Mouse (Mus musculus): ENCODE results near the gene Igfbp1. TPM values are rescaled to one million over a fixed set of nuclear protein-coding genes. Genes with fewer than 3 reads are reported as not detected.

The Igfbp1 gene
- 0.13 TPM in 2 replicates for polyA plus RNA-seq (2014; fragmentation: Nextera tagmentation; extraction: Ambion mirVana)

GRCm38 (mm10) chr11:7197491-7197941 is at the start of gene Igfbp1:
Gene Igfbp1 (plus strand): TSS chr11:7197782.
- Histone ChIP-seq H3K9ac (replicated peaks; ENCODE audit: low read length) (no peak within 1 kb of the TSS), H3K4me1 (ENCODE audit: control insufficient read depth, insufficient read depth, low read length) (peaks cover 7% of the 10 kb centered on the region; the same call in 1 of the 2 replicates), H3K4me2 (ENCODE audit: low read length) (no peak within 1 kb of the TSS), H3K36me3 (ENCODE audit: control insufficient read depth, insufficient read depth, low read length) (no peaks in the 10 kb centered on the region), H3K27me3 (ENCODE audit: control insufficient read depth, insufficient read depth, low read length) (no peaks in the 10 kb centered on the region), H3K27ac (replicated peaks; ENCODE audit: low read depth, low read length) (no peak within 1 kb of the TSS), H3K9me3 (ENCODE audit: control insufficient read depth, low read length) (no peaks in the 10 kb centered on the region), H3K4me3 (replicated peaks; ENCODE audit: low read depth, low read length) (no peak within 1 kb of the TSS)
- WGBS, result 8% methylated on average over 12 of the region's 12 CpGs
- no peak for ATAC-seq (ENCODE audit: low FRiP score, low TSS enrichment)
- no peak for DNase-seq

DNA sequence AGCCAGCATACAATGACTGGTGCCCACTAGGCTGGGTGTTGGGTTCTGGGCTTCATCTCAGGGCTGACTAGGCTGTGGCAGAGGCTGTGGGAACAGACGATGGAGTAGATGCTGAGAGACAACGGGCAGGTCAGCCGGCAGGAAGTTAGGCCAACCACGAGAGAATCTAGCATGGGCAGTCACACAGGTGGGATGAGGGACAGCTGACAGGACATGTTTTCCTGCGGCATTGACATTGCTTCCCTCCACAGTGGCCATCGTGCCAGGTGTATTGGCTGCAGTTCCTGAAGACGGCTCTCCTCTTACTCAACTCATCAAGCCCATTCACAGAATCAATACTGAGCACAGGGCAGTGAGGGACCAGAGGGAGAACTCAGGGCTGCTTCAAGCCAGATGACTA is 49.6 kb upstream of the Igfbp1 start:
- no peak overlapping the region for H3K4me2 ChIP-seq (ENCODE audit: low read length)
- DNase-seq, result no peak
- WGBS, result 92% methylated on average over 7 of the region's 7 CpGs

GRCm38 (mm10) chr11:7149471-7149870 is 48.1 kb upstream of the Igfbp1 start:
- ATAC-seq (ENCODE audit: low FRiP score, low TSS enrichment) (no peak), DNase-seq (no peak)
- Histone ChIP-seq H3K4me2 (ENCODE audit: low read length) (no peak overlapping the region), H3K9me3 (ENCODE audit: control insufficient read depth, low read length) (no peaks in the 10 kb centered on the region), H3K4me3 (replicated peaks; ENCODE audit: low read depth, low read length) (no peak overlapping the region), H3K36me3 (ENCODE audit: control insufficient read depth, insufficient read depth, low read length) (peaks cover 3% of the 10 kb centered on the region; the same call in 1 of the 2 replicates), H3K27ac (replicated peaks; ENCODE audit: low read depth, low read length) (no peak overlapping the region), H3K4me1 (ENCODE audit: control insufficient read depth, insufficient read depth, low read length) (no peaks in the 10 kb centered on the region), H3K9ac (replicated peaks; ENCODE audit: low read length) (no peak overlapping the region), H3K27me3 (ENCODE audit: control insufficient read depth, insufficient read depth, low read length) (no peaks in the 10 kb centered on the region)
- 77% methylated on average over 7 of the region's 7 CpGs for WGBS

More for the DNA sequence above, 49.6 kb upstream of the Igfbp1 start:
- Histone ChIP-seq H3K36me3 (ENCODE audit: control insufficient read depth, insufficient read depth, low read length) (peaks cover 3% of the 10 kb centered on the region; the same call in 1 of the 2 replicates), H3K27ac (replicated peaks; ENCODE audit: low read depth, low read length) (no peak overlapping the region), H3K4me3 (replicated peaks; ENCODE audit: low read depth, low read length) (no peak overlapping the region), H3K9me3 (ENCODE audit: control insufficient read depth, low read length) (no peaks in the 10 kb centered on the region), H3K9ac (replicated peaks; ENCODE audit: low read length) (no peak overlapping the region), H3K27me3 (ENCODE audit: control insufficient read depth, insufficient read depth, low read length) (no peaks in the 10 kb centered on the region), H3K4me1 (ENCODE audit: control insufficient read depth, insufficient read depth, low read length) (no peaks in the 10 kb centered on the region)
- no peak for ATAC-seq (ENCODE audit: low FRiP score, low TSS enrichment)

DNA sequence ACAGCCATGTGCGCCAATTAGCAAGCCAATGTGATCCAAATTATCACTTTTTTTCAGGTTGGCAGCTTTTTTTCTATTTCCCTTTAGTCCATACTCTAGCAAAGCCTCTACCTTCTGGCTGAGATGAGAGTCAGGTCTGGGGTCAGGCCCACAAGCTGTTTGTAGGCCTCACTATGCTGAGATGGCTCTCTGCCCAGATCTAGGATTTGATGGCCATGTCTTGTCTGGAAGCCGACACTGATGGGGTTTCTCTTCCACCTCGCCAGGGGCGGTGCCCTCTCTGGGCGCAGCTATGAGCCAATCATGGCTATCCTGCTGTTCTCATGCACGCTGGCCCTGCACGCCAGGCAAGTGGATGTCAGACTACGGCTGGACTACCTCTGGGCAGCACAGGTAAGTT is 47.1 kb upstream of the Igfbp1 start:
- no peak overlapping the region for H3K9ac ChIP-seq (replicated peaks; ENCODE audit: low read length)
- H3K4me1 ChIP-seq (ENCODE audit: control insufficient read depth, insufficient read depth, low read length), result no peaks in the 10 kb centered on the region
- H3K4me3 ChIP-seq (replicated peaks; ENCODE audit: low read depth, low read length), result no peak overlapping the region
- peak; percentile 24 for DNase-seq
- ATAC-seq (ENCODE audit: low FRiP score, low TSS enrichment), result no peak
- 92% methylated on average over 8 of the region's 8 CpGs for WGBS
- H3K27ac ChIP-seq (replicated peaks; ENCODE audit: low read depth, low read length), result no peak overlapping the region
- H3K36me3 ChIP-seq (ENCODE audit: control insufficient read depth, insufficient read depth, low read length), result no peaks in the 10 kb centered on the region; the same call in 1 of the 2 replicates
- H3K9me3 ChIP-seq (ENCODE audit: control insufficient read depth, low read length), result no peaks in the 10 kb centered on the region
- H3K27me3 ChIP-seq (ENCODE audit: control insufficient read depth, insufficient read depth, low read length), result no peaks in the 10 kb centered on the region
- no peak overlapping the region for H3K4me2 ChIP-seq (ENCODE audit: low read length)

DNA sequence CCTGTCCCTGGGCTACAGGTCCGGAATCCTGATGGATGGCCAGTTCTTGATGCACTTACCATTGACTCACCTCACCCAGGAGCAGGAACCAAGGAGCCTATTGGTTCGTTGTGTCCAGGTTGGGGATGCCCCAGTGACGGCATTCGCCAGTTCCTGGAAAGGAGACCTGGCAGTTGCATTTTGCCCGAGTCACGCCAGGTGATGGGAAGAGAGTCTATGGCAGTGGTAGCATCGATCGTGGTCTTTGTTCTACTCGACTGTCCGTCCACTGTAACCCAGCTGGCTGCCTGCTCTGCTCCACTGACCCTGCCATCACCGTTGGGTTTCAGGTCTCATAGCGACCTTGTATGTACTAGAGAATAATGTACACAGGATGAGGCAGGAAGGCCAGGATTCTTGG is 45.2 kb upstream of the Igfbp1 start:
- no peaks in the 10 kb centered on the region for H3K9me3 ChIP-seq (ENCODE audit: control insufficient read depth, low read length)
- H3K4me1 ChIP-seq (ENCODE audit: control insufficient read depth, insufficient read depth, low read length), result no peaks in the 10 kb centered on the region
- H3K27ac ChIP-seq (replicated peaks; ENCODE audit: low read depth, low read length), result no peak overlapping the region
- DNase-seq, result no peak
- no peaks in the 10 kb centered on the region for H3K36me3 ChIP-seq (ENCODE audit: control insufficient read depth, insufficient read depth, low read length)
- H3K4me3 ChIP-seq (replicated peaks; ENCODE audit: low read depth, low read length), result no peak overlapping the region
- H3K4me2 ChIP-seq (ENCODE audit: low read length), result no peak overlapping the region
- H3K9ac ChIP-seq (replicated peaks; ENCODE audit: low read length), result no peak overlapping the region
- no peaks in the 10 kb centered on the region for H3K27me3 ChIP-seq (ENCODE audit: control insufficient read depth, insufficient read depth, low read length)
- 94% methylated on average over 12 of the region's 12 CpGs for WGBS
- no peak for ATAC-seq (ENCODE audit: low FRiP score, low TSS enrichment)

DNA sequence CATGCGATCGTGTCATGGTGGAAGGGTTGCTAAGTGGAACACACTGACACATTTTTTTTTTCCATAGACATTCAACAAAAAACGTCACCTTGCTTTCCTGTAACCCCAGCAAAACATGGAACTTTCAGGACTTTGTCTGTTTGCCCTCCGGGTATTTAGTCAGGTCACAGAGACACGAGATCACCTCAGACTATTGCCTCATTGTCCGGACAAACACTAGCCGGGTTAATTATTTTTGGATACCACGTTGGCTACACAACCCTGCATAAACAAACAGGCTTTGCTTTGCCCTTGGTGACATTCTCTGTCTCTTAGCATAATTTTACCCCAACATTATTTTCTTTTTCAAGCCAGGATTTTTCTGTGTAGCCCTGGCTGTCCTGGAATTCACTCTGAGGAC is 44.5 kb upstream of the Igfbp1 start:
- no peak overlapping the region for H3K4me2 ChIP-seq (ENCODE audit: low read length)
- H3K4me1 ChIP-seq (ENCODE audit: control insufficient read depth, insufficient read depth, low read length), result no peaks in the 10 kb centered on the region
- no peak for DNase-seq
- H3K9me3 ChIP-seq (ENCODE audit: control insufficient read depth, low read length), result no peaks in the 10 kb centered on the region
- WGBS, result 88% methylated on average over 8 of the region's 8 CpGs
- H3K9ac ChIP-seq (replicated peaks; ENCODE audit: low read length), result no peak overlapping the region
- no peaks in the 10 kb centered on the region for H3K27me3 ChIP-seq (ENCODE audit: control insufficient read depth, insufficient read depth, low read length)
- no peak for ATAC-seq (ENCODE audit: low FRiP score, low TSS enrichment)
- H3K36me3 ChIP-seq (ENCODE audit: control insufficient read depth, insufficient read depth, low read length), result no peaks in the 10 kb centered on the region
- no peak overlapping the region for H3K27ac ChIP-seq (replicated peaks; ENCODE audit: low read depth, low read length)
- H3K4me3 ChIP-seq (replicated peaks; ENCODE audit: low read depth, low read length), result no peak overlapping the region

DNA sequence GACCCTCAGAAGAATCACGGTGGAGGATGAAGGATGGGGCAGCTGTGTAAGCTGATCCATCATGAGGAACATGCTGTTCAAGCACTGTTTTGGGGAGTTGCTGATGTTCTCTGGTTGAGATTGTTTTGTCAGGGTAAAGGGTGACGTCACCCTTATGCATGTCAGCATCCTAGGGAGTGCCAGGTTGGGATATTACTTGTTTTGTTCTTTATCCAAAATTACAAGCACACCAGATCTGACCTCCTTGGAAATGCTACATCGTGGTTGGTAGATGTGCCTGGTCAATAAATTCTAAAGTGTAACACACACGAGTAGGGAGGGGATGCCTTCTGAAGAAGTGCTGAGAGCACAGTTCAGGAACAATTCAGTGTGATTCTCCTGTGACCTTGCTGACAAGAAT is 41.2 kb upstream of the Igfbp1 start:
- no peaks in the 10 kb centered on the region for H3K27me3 ChIP-seq (ENCODE audit: control insufficient read depth, insufficient read depth, low read length)
- no peak for DNase-seq
- H3K36me3 ChIP-seq (ENCODE audit: control insufficient read depth, insufficient read depth, low read length), result no peaks in the 10 kb centered on the region
- ATAC-seq (ENCODE audit: low FRiP score, low TSS enrichment), result no peak
- no peak overlapping the region for H3K9ac ChIP-seq (replicated peaks; ENCODE audit: low read length)
- peaks cover 11% of the 10 kb centered on the region; the same call in 1 of the 2 replicates for H3K4me1 ChIP-seq (ENCODE audit: control insufficient read depth, insufficient read depth, low read length)
- H3K4me2 ChIP-seq (ENCODE audit: low read length), result no peak overlapping the region
- H3K4me3 ChIP-seq (replicated peaks; ENCODE audit: low read depth, low read length), result no peak overlapping the region
- WGBS, result 89% methylated on average over 4 of the region's 4 CpGs
- no peaks in the 10 kb centered on the region for H3K9me3 ChIP-seq (ENCODE audit: control insufficient read depth, low read length)
- H3K27ac ChIP-seq (replicated peaks; ENCODE audit: low read depth, low read length), result no peak overlapping the region

- H3K4me3 ChIP-seq (replicated peaks; ENCODE audit: low read depth, low read length), result no peak overlapping the region
- H3K9me3 ChIP-seq (ENCODE audit: control insufficient read depth, low read length), result no peaks in the 10 kb centered on the region
- H3K9ac ChIP-seq (replicated peaks; ENCODE audit: low read length), result no peak overlapping the region
- 90% methylated on average over 6 of the region's 6 CpGs for WGBS
- H3K36me3 ChIP-seq (ENCODE audit: control insufficient read depth, insufficient read depth, low read length), result no peaks in the 10 kb centered on the region
- peaks cover 11% of the 10 kb centered on the region; the same call in 1 of the 2 replicates for H3K4me1 ChIP-seq (ENCODE audit: control insufficient read depth, insufficient read depth, low read length)
- H3K27ac ChIP-seq (replicated peaks; ENCODE audit: low read depth, low read length), result no peak overlapping the region
- H3K4me2 ChIP-seq (ENCODE audit: low read length), result no peak overlapping the region
- ATAC-seq (ENCODE audit: low FRiP score, low TSS enrichment) (no peak), DNase-seq (no peak)
- H3K27me3 ChIP-seq (ENCODE audit: control insufficient read depth, insufficient read depth, low read length), result no peaks in the 10 kb centered on the region
Observed at GRCm38 (mm10) chr11:7158196-7158595, 39.4 kb upstream of the Igfbp1 start.

DNA sequence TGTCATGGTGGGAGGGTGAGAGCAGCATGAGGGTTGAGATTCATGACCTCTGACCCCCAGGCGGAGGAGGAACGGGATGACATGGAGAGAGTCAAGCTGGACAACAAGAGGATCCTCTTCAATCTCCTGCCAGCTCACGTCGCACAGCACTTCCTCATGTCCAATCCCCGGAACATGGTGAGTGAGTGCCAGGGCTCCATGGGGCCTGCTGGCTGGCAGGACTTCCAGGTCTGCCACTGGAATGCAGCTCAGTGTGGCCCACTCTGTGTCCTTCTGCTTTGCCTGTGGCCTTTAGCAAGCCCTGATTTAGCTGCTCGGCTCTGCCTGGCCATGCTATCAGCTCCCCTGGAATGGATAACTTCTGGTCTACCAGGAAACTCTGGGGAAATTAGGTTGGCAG is 37.4 kb upstream of the Igfbp1 start:
- no peaks in the 10 kb centered on the region for H3K9me3 ChIP-seq (ENCODE audit: control insufficient read depth, low read length)
- no peak for ATAC-seq (ENCODE audit: low FRiP score, low TSS enrichment)
- no peaks in the 10 kb centered on the region for H3K27me3 ChIP-seq (ENCODE audit: control insufficient read depth, insufficient read depth, low read length)
- H3K36me3 ChIP-seq (ENCODE audit: control insufficient read depth, insufficient read depth, low read length), result 0 out of 2 replicates have a peak, but pooled peaks cover 3% of the 10 kb centered on the region
- H3K4me2 ChIP-seq (ENCODE audit: low read length), result no peak overlapping the region
- H3K4me1 ChIP-seq (ENCODE audit: control insufficient read depth, insufficient read depth, low read length), result peaks cover 11% of the 10 kb centered on the region; the same call in 1 of the 2 replicates
- 71% methylated on average over 6 of the region's 6 CpGs for WGBS
- no peak overlapping the region for H3K27ac ChIP-seq (replicated peaks; ENCODE audit: low read depth, low read length)
- DNase-seq, result no peak
- no peak overlapping the region for H3K4me3 ChIP-seq (replicated peaks; ENCODE audit: low read depth, low read length)
- H3K9ac ChIP-seq (replicated peaks; ENCODE audit: low read length), result no peak overlapping the region
